8 mouse cellular contexts compared by ENCODE assay signal in genomic region chr9:106450661-106451060, GRCm38 (mm10). TPM values are rescaled to one million over a fixed set of nuclear protein-coding genes. Genes with fewer than 3 reads are reported as not detected.
A peak's percentile ranks its signal among the peaks of the same experiment; 100 is the strongest.
DNase-seq lines count a peak whose midpoint lies in the region; ATAC-seq and TF ChIP-seq lines count a peak whose summit lies in the region.

No protein-coding gene starts in this region.

- peaks cover 65% of the 10 kb centered on the region for H3K4me1 ChIP-seq in heart, embryonic 12.5 days (replicated peaks)
- peaks cover 73% of the 10 kb centered on the region for H3K4me1 ChIP-seq in limb, embryonic 12.5 days (replicated peaks)
- H3K4me1 ChIP-seq in forebrain, postnatal 0 days (ENCODE audit: insufficient read depth), result peaks cover 28% of the 10 kb centered on the region

- DNase-seq in heart, adult 11 months, result peak; percentile 95
- no peak for DNase-seq in heart, adult 9 months (ENCODE audit: low spot score in 2 of 2)
- peak; percentile 81 to 86 for DNase-seq in adrenal gland, postnatal 36 days
- peak; percentile 63 for DNase-seq in ovary, postnatal 36 days (ENCODE audit: low spot score)
- no peak for DNase-seq in urinary bladder, postnatal 25 days (ENCODE audit: low spot score)
- DNase-seq in forebrain, postnatal 0 days, result no peak

- no peaks in the 10 kb centered on the region for H3K27me3 ChIP-seq in heart, embryonic 12.5 days (replicated peaks)
- no peaks in the 10 kb centered on the region for H3K27me3 ChIP-seq in limb, embryonic 12.5 days
- H3K27me3 ChIP-seq in forebrain, postnatal 0 days (ENCODE audit: insufficient read depth, low read length), result no peaks in the 10 kb centered on the region

- H3K9ac ChIP-seq in heart, embryonic 12.5 days, result no peak overlapping the region
- no peak overlapping the region; the same call in 1 of the 2 replicates for H3K9ac ChIP-seq in limb, embryonic 12.5 days (replicated peaks)
- no peak overlapping the region for H3K9ac ChIP-seq in forebrain, postnatal 0 days

- no peak for TF ChIP-seq CTCF in forebrain, postnatal 0 days (IDR thresholded peaks at IDR 0.05; ENCODE audit: low read depth)

- no peaks in the 10 kb centered on the region for H3K9me3 ChIP-seq in heart, embryonic 12.5 days (replicated peaks)
- H3K9me3 ChIP-seq in limb, embryonic 12.5 days, result no peaks in the 10 kb centered on the region
- H3K9me3 ChIP-seq in forebrain, postnatal 0 days (ENCODE audit: low read length), result no peaks in the 10 kb centered on the region

- no peaks in the 10 kb centered on the region for H3K36me3 ChIP-seq in heart, embryonic 12.5 days
- no peaks in the 10 kb centered on the region for H3K36me3 ChIP-seq in limb, embryonic 12.5 days
- H3K36me3 ChIP-seq in forebrain, postnatal 0 days (ENCODE audit: insufficient read depth), result no peaks in the 10 kb centered on the region

- no peak for ATAC-seq in heart, embryonic 12.5 days (ENCODE audit: insufficient number of reproducible peaks, low FRiP score)
- no peak for ATAC-seq in limb, embryonic 12.5 days (ENCODE audit: insufficient number of reproducible peaks, insufficient read depth, low FRiP score, low TSS enrichment, low read depth)
- no peak for ATAC-seq in forebrain, postnatal 0 days

- H3K4me2 ChIP-seq in heart, embryonic 12.5 days, result peak overlapping the region; percentile 30; the same call in 1 of the 2 replicates
- peak overlapping the region; percentile 23 for H3K4me2 ChIP-seq in limb, embryonic 12.5 days
- no peak overlapping the region for H3K4me2 ChIP-seq in forebrain, postnatal 0 days (ENCODE audit: low read depth)

- no peak overlapping the region for H3K4me3 ChIP-seq in heart, embryonic 12.5 days
- no peak overlapping the region for H3K4me3 ChIP-seq in limb, embryonic 12.5 days (replicated peaks)
- H3K4me3 ChIP-seq in forebrain, postnatal 0 days (ENCODE audit: low read depth, low read length), result no peak overlapping the region

- WGBS in heart, embryonic 12.5 days, result 16% methylated on average over 9 of the region's 9 CpGs
- 5% methylated on average over 9 of the region's 9 CpGs for WGBS in limb, embryonic 12.5 days
- WGBS in forebrain, postnatal 0 days, result 26% methylated on average over 9 of the region's 9 CpGs

- H3K27ac ChIP-seq in heart, embryonic 12.5 days (ENCODE audit: poor library complexity, severe bottlenecking), result 0 out of 2 replicates have a peak overlapping the region, but pooled peaks have one; percentile 15
- peak overlapping the region; percentile 29; the same call in 1 of the 2 replicates for H3K27ac ChIP-seq in limb, embryonic 12.5 days
- H3K27ac ChIP-seq in forebrain, postnatal 0 days (ENCODE audit: low read depth, low read length), result no peak overlapping the region

RNA-seq across cellular contexts. Expression of gene Pcbp4, which starts 2.4 kb away (rescaled TPM):
- total RNA-seq in adrenal gland, postnatal 36 days (2021), result 10 to 100 TPM; 20.2 to 27.7 TPM
- 96.9 and 109 TPM in 2 replicates for polyA plus RNA-seq in heart, embryonic 12.5 days (2016; fragmentation: Nextera tagmentation; extraction: Ambion mirVana)
- polyA plus RNA-seq in limb, embryonic 12.5 days (2016; fragmentation: Nextera tagmentation; extraction: Ambion mirVana), result 172 and 176 TPM in 2 replicates
- 454 and 602 TPM in 2 replicates for total RNA-seq in forebrain, postnatal 0 days (2014; rRNA removed)
- polyA plus RNA-seq in forebrain, postnatal 0 days (2015; fragmentation: Nextera tagmentation; extraction: Ambion mirVana), result 251 and 273 TPM in 2 replicates

RNA-seq across cellular contexts. Expression of gene Abhd14a, which starts 3.2 kb away (rescaled TPM):
- 10 to 100 TPM; 18.9 to 20.2 TPM for total RNA-seq in adrenal gland, postnatal 36 days (2021)
- 39.7 and 44.4 TPM in 2 replicates for polyA plus RNA-seq in heart, embryonic 12.5 days (2016; fragmentation: Nextera tagmentation; extraction: Ambion mirVana)
- polyA plus RNA-seq in limb, embryonic 12.5 days (2016; fragmentation: Nextera tagmentation; extraction: Ambion mirVana), result 56.0 and 57.8 TPM in 2 replicates
- total RNA-seq in forebrain, postnatal 0 days (2014; rRNA removed), result 54.4 and 63.2 TPM in 2 replicates
- 84.1 and 87.1 TPM in 2 replicates for polyA plus RNA-seq in forebrain, postnatal 0 days (2015; fragmentation: Nextera tagmentation; extraction: Ambion mirVana)

RNA-seq across cellular contexts. Expression of gene Abhd14b, which starts 3.4 kb away (rescaled TPM):
- 10 to 100 TPM; 25.2 to 45.0 TPM for total RNA-seq in adrenal gland, postnatal 36 days (2021)
- polyA plus RNA-seq in heart, embryonic 12.5 days (2016; fragmentation: Nextera tagmentation; extraction: Ambion mirVana), result 4.8 and 5.1 TPM in 2 replicates
- 10.6 and 16.1 TPM in 2 replicates for polyA plus RNA-seq in limb, embryonic 12.5 days (2016; fragmentation: Nextera tagmentation; extraction: Ambion mirVana)
- 10.5 and 13.8 TPM in 2 replicates for total RNA-seq in forebrain, postnatal 0 days (2014; rRNA removed)
- 7.6 and 8.8 TPM in 2 replicates for polyA plus RNA-seq in forebrain, postnatal 0 days (2015; fragmentation: Nextera tagmentation; extraction: Ambion mirVana)

RNA-seq across cellular contexts. Expression of gene Acy1, which starts 12.5 kb away (rescaled TPM):
- 10 to 100 TPM; 11.7 to 14.8 TPM for total RNA-seq in adrenal gland, postnatal 36 days (2021)
- 26.9 and 27.1 TPM in 2 replicates for polyA plus RNA-seq in heart, embryonic 12.5 days (2016; fragmentation: Nextera tagmentation; extraction: Ambion mirVana)
- polyA plus RNA-seq in limb, embryonic 12.5 days (2016; fragmentation: Nextera tagmentation; extraction: Ambion mirVana), result 45.0 and 51.1 TPM in 2 replicates
- 12.9 and 18.1 TPM in 2 replicates for total RNA-seq in forebrain, postnatal 0 days (2014; rRNA removed)
- 20.5 and 21.0 TPM in 2 replicates for polyA plus RNA-seq in forebrain, postnatal 0 days (2015; fragmentation: Nextera tagmentation; extraction: Ambion mirVana)

RNA-seq across cellular contexts. Expression of gene Gpr62, which starts 15.1 kb away (rescaled TPM):
- under 1 TPM in 1 of 2 experiments, not detected in 1; 0.13 TPM for total RNA-seq in adrenal gland, postnatal 36 days (2021)
- 0.41 and 0.46 TPM in 2 replicates for polyA plus RNA-seq in heart, embryonic 12.5 days (2016; fragmentation: Nextera tagmentation; extraction: Ambion mirVana)
- 0.65 and 0.90 TPM in 2 replicates for polyA plus RNA-seq in limb, embryonic 12.5 days (2016; fragmentation: Nextera tagmentation; extraction: Ambion mirVana)
- total RNA-seq in forebrain, postnatal 0 days (2014; rRNA removed), result 1.5 and 1.8 TPM in 2 replicates
- 2.3 and 3.0 TPM in 2 replicates for polyA plus RNA-seq in forebrain, postnatal 0 days (2015; fragmentation: Nextera tagmentation; extraction: Ambion mirVana)

Comparison
In these comparisons a context has a peak if more than half of its experiments do, and no peak if none do; other contexts are left out.
1. DNase-seq: peak in heart, adult 11 months (single experiment), adrenal gland, postnatal 36 days (2 of 2) and ovary, postnatal 36 days (single experiment); none in heart, adult 9 months (0 of 2), urinary bladder, postnatal 25 days (single experiment) and forebrain, postnatal 0 days (single experiment).